10 mouse cellular contexts compared by ENCODE assay signal in the genomic region with DNA sequence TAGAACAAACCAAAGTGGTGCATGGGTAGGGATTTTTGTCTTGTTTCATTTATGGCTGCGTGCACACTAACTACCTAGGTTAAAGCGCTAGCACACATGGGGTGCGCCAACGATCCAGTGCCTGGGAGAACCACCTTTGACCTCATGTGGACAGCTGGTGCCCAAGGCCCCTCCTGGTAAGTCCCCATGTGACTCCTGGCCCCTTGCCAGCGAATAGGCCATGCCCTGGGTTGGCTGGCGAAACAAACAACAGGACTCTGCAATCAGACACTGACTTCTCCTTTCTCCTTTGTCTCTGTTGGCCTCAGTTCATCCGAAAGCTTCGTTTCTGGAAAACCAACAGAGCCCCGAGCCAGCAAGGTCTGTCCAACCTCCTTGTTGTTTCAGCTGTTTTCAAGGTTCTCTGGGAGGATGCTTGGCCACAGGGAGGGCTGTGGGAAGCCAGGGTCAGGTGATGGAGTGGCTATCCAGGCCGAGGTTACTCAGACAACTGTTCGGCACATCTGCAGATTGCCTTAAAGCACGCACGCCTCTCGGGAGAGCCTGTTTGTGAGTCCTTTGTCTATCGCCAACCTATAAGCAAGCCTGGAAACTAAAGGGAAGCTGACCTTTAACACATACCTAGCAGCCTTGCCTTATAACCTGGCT. TPM values are rescaled to one million over a fixed set of nuclear protein-coding genes. Genes with fewer than 3 reads are reported as not detected.
DNase-seq lines count a peak whose midpoint lies in the region; ATAC-seq lines count a peak whose summit lies in the region.
"Had no signal": no experiment of that assay in that cellular context is flagged by ENCODE, and none has a peak within 500 bp of the region (broad histone marks: within the 10 kb centered on the region; RNA-seq: fewer than 3 reads in every experiment).

No protein-coding gene starts in this region.

- H3K9me3 ChIP-seq in embryonic facial prominence, embryonic 14.5 days (ENCODE audit: control insufficient read depth, low read length) = no peaks in the 10 kb centered on the region
- no peaks in the 10 kb centered on the region for H3K9me3 ChIP-seq in embryonic facial prominence, embryonic 10.5 days
- H3K9me3 ChIP-seq in liver, embryonic 13.5 days (replicated peaks) = no peaks in the 10 kb centered on the region

- DNase-seq in embryonic facial prominence, embryonic 14.5 days (ENCODE audit: low spot score) = peak; percentile 17
- DNase-seq in embryonic facial prominence, embryonic 10.5 days (ENCODE audit: low spot score) = no peak
- peak; percentile 65 for DNase-seq in adrenal gland, postnatal 14 days
- peak; percentile 95 for DNase-seq in kidney, adult 9 months
- no peak for DNase-seq in liver, embryonic 13.5 days
- DNase-seq in testis, postnatal 14 days (ENCODE audit: low spot score) = peak; percentile 29
- DNase-seq in thymus, postnatal 36 days = no peak
- DNase-seq in heart, postnatal 36 days = no peak

- ATAC-seq in embryonic facial prominence, embryonic 14.5 days (ENCODE audit: low read depth) = no peak
- ATAC-seq in liver, embryonic 13.5 days (ENCODE audit: low read depth) = 0 out of 2 replicates have a peak, but pooled peaks have one; percentile 13

- intact Hi-C loops in heart, postnatal 36 days (cut with DNase I) = no loop called here

- H3K4me1 ChIP-seq in embryonic facial prominence, embryonic 14.5 days (ENCODE audit: control insufficient read depth, insufficient read depth, low read length) = no peaks in the 10 kb centered on the region
- H3K4me1 ChIP-seq in embryonic facial prominence, embryonic 10.5 days = peaks cover 6% of the 10 kb centered on the region; the same call in 1 of the 2 replicates
- peaks cover 30% of the 10 kb centered on the region for H3K4me1 ChIP-seq in liver, embryonic 13.5 days (replicated peaks)

- H3K36me3 ChIP-seq in embryonic facial prominence, embryonic 14.5 days (ENCODE audit: control insufficient read depth, insufficient read depth, low read length) = no peaks in the 10 kb centered on the region
- no peaks in the 10 kb centered on the region for H3K36me3 ChIP-seq in embryonic facial prominence, embryonic 10.5 days (replicated peaks)
- H3K36me3 ChIP-seq in liver, embryonic 13.5 days = no peaks in the 10 kb centered on the region

- no peak overlapping the region for H3K4me2 ChIP-seq in embryonic facial prominence, embryonic 14.5 days (ENCODE audit: low read depth, low read length)
- no peak overlapping the region for H3K4me2 ChIP-seq in liver, embryonic 13.5 days

- H3K27ac ChIP-seq in embryonic facial prominence, embryonic 14.5 days (replicated peaks; ENCODE audit: low read depth, low read length) = no peak overlapping the region
- no peak overlapping the region for H3K27ac ChIP-seq in embryonic facial prominence, embryonic 10.5 days (replicated peaks)
- no peak overlapping the region for H3K27ac ChIP-seq in liver, embryonic 13.5 days
- H3K27ac ChIP-seq: liver, embryonic 14.5 days had no signal

- H3K4me3 ChIP-seq in embryonic facial prominence, embryonic 14.5 days (ENCODE audit: low read depth, low read length) = no peak overlapping the region
- no peak overlapping the region for H3K4me3 ChIP-seq in embryonic facial prominence, embryonic 10.5 days
- H3K4me3 ChIP-seq in liver, embryonic 13.5 days (replicated peaks) = no peak overlapping the region

- 73% methylated on average over 15 of the region's 15 CpGs for WGBS in embryonic facial prominence, embryonic 14.5 days
- WGBS in embryonic facial prominence, embryonic 10.5 days = 77% methylated on average over 15 of the region's 15 CpGs
- 84% methylated on average over 15 of the region's 15 CpGs for WGBS in liver, embryonic 13.5 days (ENCODE audit: insufficient replicate concordance)

- no peak overlapping the region for H3K9ac ChIP-seq in embryonic facial prominence, embryonic 14.5 days (ENCODE audit: low read depth, low read length)
- H3K9ac ChIP-seq in liver, embryonic 13.5 days = no peak overlapping the region
- H3K9ac ChIP-seq: liver, embryonic 14.5 days had no signal

- no peaks in the 10 kb centered on the region for H3K27me3 ChIP-seq in embryonic facial prominence, embryonic 14.5 days (replicated peaks; ENCODE audit: control insufficient read depth, insufficient read depth, low read length)
- 0 out of 2 replicates have a peak, but pooled peaks cover 3% of the 10 kb centered on the region for H3K27me3 ChIP-seq in embryonic facial prominence, embryonic 10.5 days (replicated peaks; ENCODE audit: low read depth, poor library complexity, severe bottlenecking)
- no peaks in the 10 kb centered on the region for H3K27me3 ChIP-seq in liver, embryonic 13.5 days
- H3K27me3 ChIP-seq: CH12.LX had no signal

RNA-seq across cellular contexts. Expression of a gene that starts 12.1 kb away (rescaled TPM):
- polyA plus RNA-seq in embryonic facial prominence, embryonic 14.5 days (2014; fragmentation: Nextera tagmentation; extraction: Ambion mirVana) = 5.6 and 7.9 TPM in 2 replicates
- polyA plus RNA-seq in embryonic facial prominence, embryonic 10.5 days (2016; fragmentation: Nextera tagmentation; extraction: Ambion mirVana) = 3.8 TPM in 2 replicates
- total RNA-seq in adrenal gland, postnatal 14 days (2021) = 2.4 and 4.4 TPM in 2 replicates
- polyA plus RNA-seq in liver, embryonic 13.5 days (2015; fragmentation: Nextera tagmentation; extraction: Ambion mirVana) = 47.0 and 51.9 TPM in 2 replicates
- total RNA-seq in heart, postnatal 36 days (2021) = 1 to 10 TPM; 5.5 to 7.4 TPM

RNA-seq across cellular contexts. Expression of a gene that starts 12.3 kb away (rescaled TPM):
- 4.3 and 4.7 TPM in 2 replicates for polyA plus RNA-seq in embryonic facial prominence, embryonic 14.5 days (2014; fragmentation: Nextera tagmentation; extraction: Ambion mirVana)
- 1.5 and 1.6 TPM in 2 replicates for polyA plus RNA-seq in embryonic facial prominence, embryonic 10.5 days (2016; fragmentation: Nextera tagmentation; extraction: Ambion mirVana)
- 3.3 and 7.0 TPM in 2 replicates for total RNA-seq in adrenal gland, postnatal 14 days (2021)
- 2.8 and 3.2 TPM in 2 replicates for polyA plus RNA-seq in liver, embryonic 13.5 days (2015; fragmentation: Nextera tagmentation; extraction: Ambion mirVana)
- total RNA-seq in heart, postnatal 36 days (2021) = 1 to 10 TPM; 1.4 to 1.9 TPM

RNA-seq across cellular contexts. Expression of a gene that starts 59.8 kb away (rescaled TPM):
- 39.3 and 40.9 TPM in 2 replicates for polyA plus RNA-seq in embryonic facial prominence, embryonic 14.5 days (2014; fragmentation: Nextera tagmentation; extraction: Ambion mirVana)
- 34.5 and 41.6 TPM in 2 replicates for polyA plus RNA-seq in embryonic facial prominence, embryonic 10.5 days (2016; fragmentation: Nextera tagmentation; extraction: Ambion mirVana)
- total RNA-seq in adrenal gland, postnatal 14 days (2021) = 41.0 and 41.1 TPM in 2 replicates
- polyA plus RNA-seq in liver, embryonic 13.5 days (2015; fragmentation: Nextera tagmentation; extraction: Ambion mirVana) = 14.6 and 18.4 TPM in 2 replicates
- 10 to 100 TPM; 51.9 to 56.7 TPM for total RNA-seq in heart, postnatal 36 days (2021)

Comparison
In these comparisons a context has a peak if more than half of its experiments do, and no peak if none do; other contexts are left out.
1. DNase-seq: peak in embryonic facial prominence, embryonic 14.5 days (single experiment), adrenal gland, postnatal 14 days (single experiment), kidney, adult 9 months (single experiment) and testis, postnatal 14 days (single experiment); none in embryonic facial prominence, embryonic 10.5 days (single experiment), liver, embryonic 13.5 days (single experiment), thymus, postnatal 36 days (0 of 2) and heart, postnatal 36 days (0 of 2).